Mouse (Mus musculus) neural tube, embryonic 12.5 days (tissue): ENCODE data around the gene Omt2b. TPM values are rescaled to one million over a fixed set of nuclear protein-coding genes. Genes with fewer than 3 reads are reported as not detected.
"Not testable (repeated sequence)": the region's sequence is repeated elsewhere in the genome, so short reads cannot be mapped to it uniquely, and the experiment has no call there.

Experiments used
- ATAC-seq: fragments of 200-750 bp; cut with Nextera tagmentation; 2 replicates; pipeline ENCODE4 v1.8.0; 2017; ENCODE audit warnings: low read depth, mild to moderate bottlenecking, moderate TSS enrichment, moderate library complexity; ENCODE audit not compliant: low FRiP score
- H3K27ac ChIP-seq: fragments of 300-500 bp; sonication (generic); 2 replicates; pipeline ENCODE4 v1.5.1; 2016
- H3K27me3 ChIP-seq: fragments of 300-500 bp; sonication (generic); replicated peaks from 2 replicates; pipeline ENCODE4 v1.6.1; 2016; ENCODE audit warnings: mild to moderate bottlenecking
- H3K36me3 ChIP-seq: fragments of 300-500 bp; sonication (generic); 2 replicates; pipeline ENCODE4 v1.6.1; 2016; ENCODE audit warnings: mild to moderate bottlenecking
- H3K4me1 ChIP-seq: fragments of 300-500 bp; sonication (generic); 2 replicates; pipeline ENCODE4 v1.6.1; 2016
- H3K4me2 ChIP-seq: fragments of 300-500 bp; sonication (generic); replicated peaks from 2 replicates; pipeline ENCODE4 v1.6.1; 2016; ENCODE audit warnings: mild to moderate bottlenecking
- H3K4me3 ChIP-seq: fragments of 300-500 bp; sonication (generic); 2 replicates; pipeline ENCODE4 v1.5.1; 2016
- H3K9ac ChIP-seq: fragments of 300-500 bp; sonication (generic); 2 replicates; pipeline ENCODE4 v1.6.1; 2016; ENCODE audit warnings: mild to moderate bottlenecking
- H3K9me3 ChIP-seq: fragments of 300-500 bp; sonication (generic); 2 replicates; pipeline ENCODE4 v1.6.1; 2016; ENCODE audit warnings: mild to moderate bottlenecking
- WGBS: fragments of 180-500 bp; shearing (Covaris S2); methylation state at CpG from one replicate; pipeline ENCODE4 v1.1.7; 2016; 5-methylcytosine and 5-hydroxymethylcytosine counted together
- polyA plus RNA-seq: library from polyadenylated mRNA; unstranded; fragments of >200 nt; fragmentation: Nextera tagmentation; extraction: Ambion mirVana; gene quantifications from 2 replicates; pipeline ENCODE4 v1.2.1, GENCODE M21; 2016

Omt2b gene
- not detected in 2 replicates for polyA plus RNA-seq

DNA sequence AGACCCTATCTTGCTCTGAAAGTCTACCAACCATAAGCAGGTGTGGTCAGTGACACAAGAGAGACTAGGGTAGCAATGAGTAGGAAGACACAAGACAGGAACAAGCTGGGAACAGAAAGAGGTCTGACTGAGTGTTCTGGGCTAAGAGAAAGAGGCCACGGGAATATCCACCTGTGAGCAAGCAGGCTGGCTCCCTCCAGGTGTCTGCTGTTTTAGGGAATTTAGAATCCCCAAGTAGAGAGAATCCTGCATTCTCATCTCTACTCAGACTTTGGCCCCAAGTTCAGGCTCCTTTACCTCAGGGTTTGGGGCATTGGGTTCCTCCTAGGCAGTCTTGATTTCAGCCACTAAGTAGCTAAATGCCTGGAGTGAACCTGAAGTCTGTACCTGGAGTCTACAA is at the start of gene Omt2b:
Omt2b (plus strand) TSS at position 301 of the 400 bp plus-strand sequence.
- not testable (repeated sequence) for H3K36me3 ChIP-seq, ATAC-seq, H3K4me2 ChIP-seq, H3K27me3 ChIP-seq, H3K27ac ChIP-seq, H3K9ac ChIP-seq, H3K4me3 ChIP-seq, H3K4me1 ChIP-seq, H3K9me3 ChIP-seq
- 89% methylated on average over 1 of the region's 1 CpGs for WGBS

DNA sequence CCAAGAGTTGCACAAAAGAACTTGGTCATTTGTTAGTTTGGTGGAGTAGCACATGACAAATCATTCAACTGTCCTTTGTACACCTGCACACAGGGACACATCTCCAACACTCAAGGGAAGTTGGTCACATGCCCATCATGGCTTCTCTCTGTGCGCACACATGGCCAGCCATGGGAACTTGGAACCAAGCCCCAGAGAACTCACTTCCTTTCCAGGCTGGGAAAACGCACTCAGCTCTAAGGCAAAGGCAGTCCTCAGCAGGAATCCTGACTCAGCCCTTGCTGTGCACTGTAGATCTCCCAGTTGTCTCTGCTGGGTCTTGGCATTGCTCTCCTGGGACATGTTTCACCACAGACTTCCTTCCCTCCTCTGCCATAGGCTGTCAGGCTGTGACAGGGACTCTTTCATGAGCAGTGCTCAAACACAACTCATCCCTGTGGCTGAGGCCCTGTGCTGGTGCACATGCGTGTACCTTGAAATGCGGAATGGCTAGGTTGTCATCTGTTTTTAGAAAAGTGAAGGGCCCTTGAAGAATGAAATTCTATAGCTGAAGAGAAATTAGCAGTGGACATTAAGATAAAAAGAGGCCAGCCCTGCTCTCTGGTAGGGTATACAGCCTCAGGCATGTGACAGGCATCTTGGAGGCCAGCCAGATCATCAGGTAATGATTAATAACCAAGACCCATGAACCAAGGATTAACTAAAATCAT is 45.2 kb upstream of the Omt2b start:
- not testable (repeated sequence) for ATAC-seq
- WGBS = 88% methylated on average over 4 of the region's 4 CpGs

DNA sequence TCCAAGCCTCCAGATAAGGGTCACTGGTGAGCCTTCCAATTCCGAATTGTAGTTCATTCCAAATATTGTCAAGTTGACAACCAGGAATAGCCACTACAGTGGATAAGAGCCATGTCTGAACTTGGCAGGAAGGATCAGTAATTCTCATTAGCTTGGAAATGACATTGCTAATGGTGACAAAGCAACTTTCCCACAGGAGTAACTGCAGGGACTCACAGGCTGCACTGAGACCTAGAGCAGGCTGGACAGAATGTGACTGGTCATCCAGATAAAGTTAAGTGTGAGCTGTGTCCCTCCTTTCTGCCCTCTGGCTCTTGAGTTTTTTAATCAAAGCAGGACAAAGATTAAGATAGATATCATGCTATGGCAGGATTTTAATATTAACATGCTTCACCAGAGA is 38.3 kb upstream of the Omt2b start:
- WGBS = 82% methylated on average over 1 of the region's 1 CpGs
- not testable (repeated sequence) for H3K9ac ChIP-seq, H3K4me1 ChIP-seq, H3K36me3 ChIP-seq, H3K27me3 ChIP-seq, H3K4me3 ChIP-seq, H3K4me2 ChIP-seq, H3K27ac ChIP-seq, H3K9me3 ChIP-seq, ATAC-seq

More for the DNA sequence above, 45.2 kb upstream of the Omt2b start:
- H3K9ac ChIP-seq, H3K4me2 ChIP-seq, H3K27ac ChIP-seq, H3K4me3 ChIP-seq, H3K4me1 ChIP-seq, H3K9me3 ChIP-seq, H3K36me3 ChIP-seq, H3K27me3 ChIP-seq: not testable (repeated sequence)

DNA sequence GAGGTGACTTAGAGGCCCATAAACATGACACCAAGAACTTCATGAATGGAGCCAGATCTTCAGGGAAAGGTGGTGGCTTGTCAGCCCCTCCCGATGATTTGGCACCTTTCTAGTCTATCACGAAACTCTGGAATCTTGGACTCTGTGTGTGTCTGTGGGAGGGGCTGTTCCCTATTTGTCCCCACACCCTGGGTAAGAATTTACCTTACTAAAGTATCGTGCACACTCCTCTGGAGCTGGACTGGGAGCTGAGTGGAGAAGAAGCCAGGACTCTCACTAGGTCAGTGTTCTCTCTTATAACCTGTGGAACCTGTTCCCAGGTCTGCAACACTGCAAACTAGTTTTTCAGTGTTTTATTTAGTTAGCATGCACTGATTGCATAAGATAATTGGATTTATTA is 37.7 kb upstream of the Omt2b start, which contains the start of gene Gm10639:
Gm10639 (plus strand) TSS at position 201 of the 400 bp plus-strand sequence.
- H3K27me3 ChIP-seq, ATAC-seq, H3K9me3 ChIP-seq, H3K4me1 ChIP-seq, H3K4me3 ChIP-seq, H3K9ac ChIP-seq, H3K4me2 ChIP-seq, H3K27ac ChIP-seq, H3K36me3 ChIP-seq: not testable (repeated sequence)
- 80% methylated on average over 3 of the region's 3 CpGs for WGBS

DNA sequence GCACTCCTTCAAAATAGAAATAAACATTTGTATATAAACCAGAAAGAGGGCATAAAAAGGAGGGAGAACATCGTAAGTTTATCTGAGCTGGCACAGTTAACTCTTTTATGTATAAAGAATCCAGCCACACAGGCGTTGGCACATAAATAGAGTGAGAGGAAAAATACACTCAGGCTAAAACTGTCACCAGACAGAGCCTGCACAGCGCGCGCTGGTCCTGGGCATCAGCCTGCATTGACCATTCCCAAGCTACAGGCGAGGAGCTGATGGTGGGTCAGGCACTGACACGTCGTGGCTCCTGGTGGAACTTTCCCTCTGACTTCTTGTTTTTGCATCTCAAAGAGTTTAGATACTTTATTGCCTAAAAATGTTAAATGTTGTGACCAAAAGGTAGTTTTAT is 34.9 kb upstream of the Omt2b start:
- not testable (repeated sequence) for ATAC-seq, H3K27ac ChIP-seq, H3K9ac ChIP-seq, H3K36me3 ChIP-seq, H3K27me3 ChIP-seq, H3K4me1 ChIP-seq, H3K4me2 ChIP-seq, H3K4me3 ChIP-seq, H3K9me3 ChIP-seq
- WGBS = 90% methylated on average over 8 of the region's 8 CpGs

DNA sequence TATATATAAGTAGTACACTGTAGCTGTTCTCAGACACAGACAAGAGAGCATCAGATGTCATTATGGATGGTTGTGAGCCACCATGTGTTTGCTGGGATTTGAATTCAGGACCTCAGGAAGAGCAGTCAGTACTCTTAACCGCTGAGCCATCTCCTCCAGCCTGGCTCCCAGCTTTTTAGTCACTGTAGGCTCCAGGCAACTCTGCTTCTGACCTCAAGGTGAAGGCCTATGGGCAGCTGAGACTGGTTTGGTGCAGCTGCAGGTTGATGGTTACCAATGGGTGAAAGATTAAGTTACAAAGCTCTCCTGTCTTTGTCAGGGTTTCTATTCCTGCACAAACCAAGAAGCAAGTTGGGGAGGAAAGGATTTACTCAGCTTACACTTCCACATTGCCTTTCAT is 33.7 kb upstream of the Omt2b start:
- not testable (repeated sequence) for H3K9ac ChIP-seq, H3K27me3 ChIP-seq, H3K36me3 ChIP-seq, H3K4me3 ChIP-seq, H3K4me1 ChIP-seq, H3K4me2 ChIP-seq, ATAC-seq, H3K9me3 ChIP-seq, H3K27ac ChIP-seq
- WGBS = 83% methylated on average over 1 of the region's 1 CpGs

DNA sequence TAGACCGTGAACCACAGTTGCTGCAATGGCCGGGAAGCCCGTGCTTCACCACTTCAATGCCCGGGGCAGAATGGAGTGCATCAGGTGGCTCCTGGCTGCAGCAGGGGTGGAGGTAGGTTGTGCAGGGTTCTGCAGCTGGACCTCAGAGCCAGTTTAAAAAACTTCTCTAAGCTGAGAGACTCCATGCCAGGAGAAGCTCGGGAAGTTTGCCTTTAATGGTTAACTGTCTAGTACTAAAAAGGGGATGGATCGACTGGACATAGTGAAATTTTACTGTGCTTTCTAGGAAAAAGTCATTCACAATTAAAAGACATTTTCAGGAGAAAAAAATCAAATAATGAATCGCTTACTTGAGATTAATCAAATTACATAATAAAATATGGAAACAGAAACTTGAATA is 32.6 kb upstream of the Omt2b start:
- not testable (repeated sequence) for H3K36me3 ChIP-seq, H3K9ac ChIP-seq, H3K4me1 ChIP-seq, ATAC-seq, H3K9me3 ChIP-seq, H3K4me3 ChIP-seq, H3K4me2 ChIP-seq, H3K27ac ChIP-seq, H3K27me3 ChIP-seq
- 77% methylated on average over 7 of the region's 7 CpGs for WGBS

DNA sequence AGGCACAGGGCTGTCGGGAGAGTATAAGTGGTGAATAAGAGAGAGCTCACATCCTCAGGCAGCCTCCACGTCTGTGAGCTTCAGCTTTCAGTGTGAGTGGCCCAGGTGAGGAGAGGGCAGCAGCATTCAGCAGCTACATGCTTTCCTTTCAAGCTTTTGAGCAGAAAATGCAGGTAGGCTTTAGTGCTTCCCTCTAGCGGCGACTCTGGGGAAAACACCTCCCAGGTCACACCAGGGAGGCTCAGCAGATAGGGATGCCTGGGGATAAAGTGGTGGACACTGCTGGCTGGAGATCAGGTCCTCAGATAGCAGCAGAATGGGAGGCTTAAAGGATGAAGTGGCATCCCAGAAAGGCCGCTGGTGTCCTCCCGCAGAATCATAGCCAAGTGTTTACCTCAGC is 31.3 kb upstream of the Omt2b start:
- not testable (repeated sequence) for H3K4me1 ChIP-seq, H3K9ac ChIP-seq, H3K4me3 ChIP-seq, H3K36me3 ChIP-seq, H3K4me2 ChIP-seq, H3K27ac ChIP-seq, H3K27me3 ChIP-seq, H3K9me3 ChIP-seq
- 14% methylated on average over 6 of the region's 6 CpGs for WGBS
- ATAC-seq = peak; percentile 44; the same call in 1 of the 2 replicates

DNA sequence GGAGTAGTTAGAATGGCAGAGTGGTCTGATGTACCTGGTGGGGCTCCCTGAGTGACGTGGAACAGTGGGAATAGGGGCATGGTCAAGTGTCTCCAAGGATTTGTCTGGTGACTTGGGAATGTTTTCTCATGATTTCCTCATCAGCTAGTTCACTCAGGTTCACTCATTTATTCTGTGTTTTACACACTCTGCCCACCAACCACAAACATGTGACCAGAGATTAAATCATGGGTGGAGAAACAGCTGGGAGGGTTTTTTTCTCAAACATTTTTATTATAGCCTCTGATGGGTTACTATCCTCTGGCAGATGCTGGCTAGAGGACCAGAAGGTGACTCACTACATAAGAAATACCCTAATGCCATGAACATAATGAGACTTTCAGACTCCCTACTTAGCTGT is 29.2 kb upstream of the Omt2b start:
- ATAC-seq = no peak
- H3K9ac ChIP-seq = no peak overlapping the region
- H3K4me1 ChIP-seq = no peaks in the 10 kb centered on the region
- no peaks in the 10 kb centered on the region for H3K9me3 ChIP-seq
- no peak overlapping the region for H3K27ac ChIP-seq
- no peaks in the 10 kb centered on the region for H3K27me3 ChIP-seq
- H3K36me3 ChIP-seq = no peaks in the 10 kb centered on the region
- no peak overlapping the region for H3K4me3 ChIP-seq
- 84% methylated on average over 1 of the region's 1 CpGs for WGBS
- no peak overlapping the region for H3K4me2 ChIP-seq

DNA sequence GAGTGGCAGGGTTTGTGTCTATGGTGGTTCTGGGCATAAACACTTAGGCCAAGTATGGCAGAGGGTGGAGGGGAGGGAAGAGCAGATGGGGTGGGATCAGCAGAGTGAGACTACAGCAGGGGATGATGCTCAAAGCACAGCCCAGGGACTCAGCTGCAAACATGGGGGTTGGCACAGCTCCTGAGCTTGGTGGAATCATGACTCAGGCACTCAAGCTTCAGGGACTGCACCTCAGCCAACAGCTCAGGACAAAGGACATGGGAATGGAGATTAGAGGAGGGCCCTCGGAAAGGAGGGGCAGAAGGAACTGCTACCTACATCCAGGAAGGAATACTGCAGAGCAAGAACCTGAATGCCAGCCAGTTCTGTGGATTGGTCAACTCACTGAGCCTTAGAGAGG is 28.2 kb upstream of the Omt2b start:
- 83% methylated on average over 1 of the region's 1 CpGs for WGBS
- not testable (repeated sequence) for ATAC-seq, H3K9ac ChIP-seq, H3K9me3 ChIP-seq, H3K27me3 ChIP-seq, H3K4me3 ChIP-seq, H3K27ac ChIP-seq, H3K4me1 ChIP-seq, H3K4me2 ChIP-seq, H3K36me3 ChIP-seq

DNA sequence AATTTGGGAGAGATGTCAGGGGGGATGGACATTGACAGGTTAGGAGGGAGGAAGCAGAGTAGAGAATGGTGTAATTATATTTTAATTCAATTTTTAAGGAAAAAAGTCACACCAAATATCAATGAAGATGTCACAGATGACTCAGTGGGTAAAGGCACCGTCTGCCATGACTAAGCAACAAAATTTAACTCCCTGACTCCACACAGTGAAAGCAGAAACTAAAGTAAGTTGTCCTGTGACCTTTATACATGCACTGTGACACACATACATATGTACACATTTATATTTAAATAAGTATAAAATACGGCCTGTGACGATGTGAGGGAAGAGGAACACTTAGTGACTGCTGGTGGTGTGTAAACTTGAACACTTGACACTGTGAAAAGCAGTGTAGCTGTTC is 19.3 kb upstream of the Omt2b start:
- not testable (repeated sequence) for H3K4me1 ChIP-seq, H3K27ac ChIP-seq, H3K9me3 ChIP-seq, H3K36me3 ChIP-seq, H3K4me2 ChIP-seq, H3K27me3 ChIP-seq, H3K4me3 ChIP-seq, H3K9ac ChIP-seq, ATAC-seq
- 80% methylated on average over 3 of the region's 3 CpGs for WGBS

DNA sequence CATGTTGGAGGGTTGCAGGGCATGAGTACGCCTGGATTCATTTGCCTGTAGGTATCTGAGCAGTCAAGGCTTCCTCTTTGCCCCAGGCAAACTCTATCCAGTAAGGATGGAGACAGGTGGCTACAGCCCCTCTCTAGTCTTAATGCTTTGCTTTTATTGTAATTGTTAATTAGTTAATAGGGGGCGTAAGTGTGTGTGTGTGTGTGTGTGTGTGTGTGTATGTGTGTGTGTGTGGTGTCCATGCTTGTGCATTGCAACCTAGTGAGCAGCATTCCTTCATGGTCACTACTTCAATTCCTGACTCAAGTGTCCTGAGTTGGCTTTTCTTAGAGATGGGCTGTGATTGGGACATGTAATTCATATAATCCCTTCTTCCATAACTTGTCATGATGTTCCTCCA is 12.7 kb upstream of the Omt2b start, which contains the start of gene Omt2a:
Omt2a (minus strand) TSS at position 101 of the 400 bp plus-strand sequence.
- Histone ChIP-seq H3K27me3 (no peaks in the 10 kb centered on the region), H3K27ac (no peak within 1 kb of the TSS)

DNA sequence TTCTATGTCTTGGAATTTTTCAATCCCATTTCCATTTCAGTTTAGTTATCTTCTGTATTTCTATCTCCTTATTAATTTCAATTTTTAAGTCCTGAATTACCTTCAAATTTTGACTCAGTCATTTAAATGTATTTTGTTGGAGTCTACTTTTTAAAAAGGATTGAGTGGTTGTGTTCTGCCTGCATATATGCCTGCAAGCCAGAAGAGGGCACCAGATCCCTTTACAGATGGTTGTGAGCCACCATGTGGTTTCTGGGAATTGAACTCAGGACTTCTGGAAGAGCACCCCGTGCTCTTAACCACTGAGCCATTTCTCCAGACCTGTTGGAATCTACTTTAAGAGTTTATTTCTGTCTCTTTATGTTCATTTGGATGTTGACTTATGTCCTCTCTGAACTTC is 7.9 kb upstream of the Omt2b start:
- H3K4me1 ChIP-seq = no peaks in the 10 kb centered on the region
- no peaks in the 10 kb centered on the region for H3K36me3 ChIP-seq
- 33% methylated on average over 1 of the region's 1 CpGs for WGBS
- H3K27me3 ChIP-seq = no peaks in the 10 kb centered on the region
- ATAC-seq = no peak
- no peak overlapping the region for H3K27ac ChIP-seq
- H3K4me2 ChIP-seq = no peak overlapping the region
- H3K9ac ChIP-seq = no peak overlapping the region
- no peaks in the 10 kb centered on the region for H3K9me3 ChIP-seq
- no peak overlapping the region for H3K4me3 ChIP-seq

More for the DNA sequence above, 12.7 kb upstream of the Omt2b start, which contains the start of gene Omt2a:
- no peak for ATAC-seq
- Histone ChIP-seq H3K9me3 (no peaks in the 10 kb centered on the region), H3K4me1 (no peaks in the 10 kb centered on the region), H3K36me3 (no peaks in the 10 kb centered on the region), H3K9ac (no peak within 1 kb of the TSS), H3K4me2 (no peak within 1 kb of the TSS), H3K4me3 (no peak within 1 kb of the TSS)
- WGBS = 81% methylated on average over 2 of the region's 2 CpGs
